Mouse (Mus musculus): ENCODE results near the gene Cacnb1. TPM values are rescaled to one million over a fixed set of nuclear protein-coding genes. Genes with fewer than 3 reads are reported as not detected.

Cacnb1 gene
- polyA plus RNA-seq, 1 experiment = 5.7 TPM

DNA sequence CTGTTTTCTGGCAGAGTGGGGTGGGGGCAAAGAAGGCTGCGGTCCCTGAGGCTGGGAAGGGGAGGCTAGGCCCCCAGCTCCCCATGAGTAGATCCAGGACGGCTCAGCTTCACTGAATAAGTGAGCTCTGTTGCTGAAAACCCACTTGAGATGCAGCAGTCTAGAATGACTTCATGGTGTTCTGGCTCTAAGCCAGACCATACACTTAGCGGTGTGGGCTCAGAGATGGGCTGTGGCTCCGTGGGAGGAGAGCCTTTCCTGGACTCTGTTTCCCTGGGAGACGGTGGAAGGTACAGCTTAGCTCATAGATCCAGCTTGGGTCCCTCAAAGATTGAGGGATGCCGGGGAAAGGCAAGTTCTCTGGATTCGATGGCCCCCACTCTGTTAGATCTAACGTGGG lies 18.7 kb downstream of the Cacnb1 start:
- WGBS = 74% methylated on average over 8 of the region's 8 CpGs
- Histone ChIP-seq H3K4me1 (ENCODE audit: control insufficient read depth, insufficient read depth, insufficient read length, low read length) (peaks cover 20% of the 10 kb centered on the region), H3K36me3 (ENCODE audit: control insufficient read depth, insufficient read depth, low read length) (no peaks in the 10 kb centered on the region), H3K27ac (ENCODE audit: insufficient read depth, low read depth, low read length) (no peak overlapping the region), H3K4me3 (ENCODE audit: low read depth, low read length) (no peak overlapping the region), H3K27me3 (ENCODE audit: control insufficient read depth, insufficient read depth, low read length) (no peaks in the 10 kb centered on the region)
- TF ChIP-seq POLR2A (IDR thresholded peaks at IDR 0.05; ENCODE audit: low read depth, low read length) (no peak), CTCF (IDR thresholded peaks at IDR 0.05; ENCODE audit: extremely low read depth, insufficient read length, insufficient replicate concordance, low read depth, low read length) (no peak)

DNA sequence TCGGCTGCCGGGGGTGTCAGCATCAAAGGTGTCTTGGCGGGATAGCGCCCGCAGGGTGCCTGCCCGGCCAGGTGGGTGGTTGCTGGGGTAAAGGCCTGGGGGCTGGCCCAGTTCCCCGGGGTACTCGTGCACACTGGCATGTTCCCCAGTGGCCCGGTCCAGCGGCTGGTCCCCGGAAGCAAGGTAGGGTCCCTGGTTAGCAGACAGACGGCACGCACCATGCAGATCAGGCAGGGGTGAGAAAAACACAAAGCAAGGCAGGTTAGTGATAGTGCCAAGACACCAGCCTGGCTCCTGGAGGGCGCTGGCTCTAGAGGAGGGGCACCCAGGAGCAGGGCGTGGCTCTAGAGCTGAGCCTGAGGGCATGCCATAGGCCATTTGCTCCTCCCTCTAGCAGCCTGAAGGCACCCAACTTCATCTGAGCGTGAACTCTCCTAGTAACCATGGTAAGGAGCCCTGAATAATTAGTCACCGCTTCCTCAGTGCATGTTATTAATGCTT lies 19.6 kb downstream of the Cacnb1 start:
- Histone ChIP-seq H3K36me3 (ENCODE audit: control insufficient read depth, insufficient read depth, low read length) (no peaks in the 10 kb centered on the region), H3K4me3 (ENCODE audit: low read depth, low read length) (peak overlapping the region; percentile 48), H3K4me1 (ENCODE audit: control insufficient read depth, insufficient read depth, insufficient read length, low read length) (peaks cover 20% of the 10 kb centered on the region), H3K27ac (ENCODE audit: insufficient read depth, low read depth, low read length) (no peak overlapping the region), H3K27me3 (ENCODE audit: control insufficient read depth, insufficient read depth, low read length) (no peaks in the 10 kb centered on the region)
- TF ChIP-seq CTCF (IDR thresholded peaks at IDR 0.05; ENCODE audit: extremely low read depth, insufficient read length, insufficient replicate concordance, low read depth, low read length) = no peak
- TF ChIP-seq POLR2A (IDR thresholded peaks at IDR 0.05; ENCODE audit: low read depth, low read length) = no peak
- 42% methylated on average over 17 of the region's 17 CpGs for WGBS

DNA sequence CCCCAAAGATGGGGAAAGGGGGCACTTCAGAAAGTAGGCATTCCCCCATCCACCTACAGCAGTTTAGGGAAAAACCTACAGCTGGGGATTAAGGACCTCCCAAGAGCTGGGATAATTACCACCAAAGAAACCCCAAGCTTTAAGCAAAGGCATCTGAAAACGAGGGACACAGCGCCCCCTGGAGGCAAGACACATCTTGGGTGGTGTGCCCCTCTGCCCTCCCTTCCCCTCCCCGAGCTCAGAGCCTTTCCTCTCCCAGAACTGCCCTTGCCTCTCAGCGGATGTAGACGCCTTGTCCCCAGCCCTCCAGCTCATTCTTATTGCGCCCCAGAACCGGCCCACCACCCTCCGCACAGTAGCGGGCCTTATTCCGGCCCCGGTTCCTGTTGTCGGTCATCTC lies 20.2 kb downstream of the Cacnb1 start:
- H3K4me1 ChIP-seq (ENCODE audit: control insufficient read depth, insufficient read depth, insufficient read length, low read length) = peaks cover 20% of the 10 kb centered on the region
- H3K27ac ChIP-seq (ENCODE audit: insufficient read depth, low read depth, low read length) = no peak overlapping the region
- WGBS = 21% methylated on average over 12 of the region's 12 CpGs
- H3K4me3 ChIP-seq (ENCODE audit: low read depth, low read length) = peak overlapping the region; percentile 48
- no peaks in the 10 kb centered on the region for H3K27me3 ChIP-seq (ENCODE audit: control insufficient read depth, insufficient read depth, low read length)
- TF ChIP-seq CTCF (IDR thresholded peaks at IDR 0.05; ENCODE audit: extremely low read depth, insufficient read length, insufficient replicate concordance, low read depth, low read length) (peak; percentile 82), POLR2A (IDR thresholded peaks at IDR 0.05; ENCODE audit: low read depth, low read length) (no peak)
- no peaks in the 10 kb centered on the region for H3K36me3 ChIP-seq (ENCODE audit: control insufficient read depth, insufficient read depth, low read length)

DNA sequence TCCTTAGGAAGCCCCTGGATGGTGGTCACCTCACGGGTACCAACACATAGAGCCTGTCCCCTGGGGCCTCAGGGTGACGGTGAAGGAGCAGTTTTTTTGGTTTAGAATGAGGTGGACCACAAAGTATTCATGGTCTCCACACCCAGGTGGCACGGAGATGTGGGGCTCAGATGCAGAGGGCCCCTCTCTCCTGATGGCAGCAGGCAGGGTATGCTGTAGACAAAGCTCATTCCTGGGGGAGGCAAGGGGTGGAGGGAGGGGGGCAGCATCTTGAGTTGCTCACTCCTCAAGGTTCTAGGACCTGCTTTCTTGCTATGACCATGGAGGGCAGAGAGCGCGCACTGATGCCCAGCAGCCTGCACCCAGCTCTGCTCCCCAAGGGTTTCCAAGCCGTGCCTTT lies 20.8 kb downstream of the Cacnb1 start:
- no peaks in the 10 kb centered on the region for H3K27me3 ChIP-seq (ENCODE audit: control insufficient read depth, insufficient read depth, low read length)
- H3K4me1 ChIP-seq (ENCODE audit: control insufficient read depth, insufficient read depth, insufficient read length, low read length) = peaks cover 20% of the 10 kb centered on the region
- no peak for TF ChIP-seq POLR2A (IDR thresholded peaks at IDR 0.05; ENCODE audit: low read depth, low read length)
- TF ChIP-seq CTCF (IDR thresholded peaks at IDR 0.05; ENCODE audit: extremely low read depth, insufficient read length, insufficient replicate concordance, low read depth, low read length) = no peak
- no peaks in the 10 kb centered on the region for H3K36me3 ChIP-seq (ENCODE audit: control insufficient read depth, insufficient read depth, low read length)
- no peak overlapping the region for H3K4me3 ChIP-seq (ENCODE audit: low read depth, low read length)
- 68% methylated on average over 6 of the region's 6 CpGs for WGBS
- no peak overlapping the region for H3K27ac ChIP-seq (ENCODE audit: insufficient read depth, low read depth, low read length)

DNA sequence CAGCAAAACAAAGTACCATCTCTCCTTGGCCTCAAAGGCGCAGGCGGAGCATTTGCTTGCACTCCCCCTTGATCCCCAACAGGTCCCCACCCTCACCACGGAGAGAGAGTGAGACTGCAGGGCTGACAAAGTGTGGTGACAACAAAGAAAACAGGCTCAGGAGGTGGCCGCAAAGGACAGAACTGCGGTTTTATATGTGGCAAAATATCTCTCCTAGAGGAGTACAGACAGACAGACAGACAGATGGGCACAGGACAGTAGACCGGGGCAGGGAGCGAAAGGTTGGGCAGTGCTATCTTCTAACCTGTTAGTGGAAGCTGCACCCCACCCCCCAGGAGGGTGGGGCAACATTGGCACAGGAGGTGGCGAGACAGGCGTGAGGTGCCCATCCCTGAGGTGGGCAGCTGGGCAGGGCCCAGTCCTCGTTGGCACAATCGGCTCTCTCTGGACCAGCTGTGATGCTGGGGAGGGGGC lies 21.4 kb downstream of the Cacnb1 start:
- Histone ChIP-seq H3K27ac (ENCODE audit: insufficient read depth, low read depth, low read length) (no peak overlapping the region), H3K36me3 (ENCODE audit: control insufficient read depth, insufficient read depth, low read length) (no peaks in the 10 kb centered on the region), H3K4me1 (ENCODE audit: control insufficient read depth, insufficient read depth, insufficient read length, low read length) (peaks cover 20% of the 10 kb centered on the region), H3K4me3 (ENCODE audit: low read depth, low read length) (no peak overlapping the region), H3K27me3 (ENCODE audit: control insufficient read depth, insufficient read depth, low read length) (no peaks in the 10 kb centered on the region)
- 22% methylated on average over 11 of the region's 11 CpGs for WGBS
- TF ChIP-seq CTCF (IDR thresholded peaks at IDR 0.05; ENCODE audit: extremely low read depth, insufficient read length, insufficient replicate concordance, low read depth, low read length) (no peak), POLR2A (IDR thresholded peaks at IDR 0.05; ENCODE audit: low read depth, low read length) (no peak)

DNA sequence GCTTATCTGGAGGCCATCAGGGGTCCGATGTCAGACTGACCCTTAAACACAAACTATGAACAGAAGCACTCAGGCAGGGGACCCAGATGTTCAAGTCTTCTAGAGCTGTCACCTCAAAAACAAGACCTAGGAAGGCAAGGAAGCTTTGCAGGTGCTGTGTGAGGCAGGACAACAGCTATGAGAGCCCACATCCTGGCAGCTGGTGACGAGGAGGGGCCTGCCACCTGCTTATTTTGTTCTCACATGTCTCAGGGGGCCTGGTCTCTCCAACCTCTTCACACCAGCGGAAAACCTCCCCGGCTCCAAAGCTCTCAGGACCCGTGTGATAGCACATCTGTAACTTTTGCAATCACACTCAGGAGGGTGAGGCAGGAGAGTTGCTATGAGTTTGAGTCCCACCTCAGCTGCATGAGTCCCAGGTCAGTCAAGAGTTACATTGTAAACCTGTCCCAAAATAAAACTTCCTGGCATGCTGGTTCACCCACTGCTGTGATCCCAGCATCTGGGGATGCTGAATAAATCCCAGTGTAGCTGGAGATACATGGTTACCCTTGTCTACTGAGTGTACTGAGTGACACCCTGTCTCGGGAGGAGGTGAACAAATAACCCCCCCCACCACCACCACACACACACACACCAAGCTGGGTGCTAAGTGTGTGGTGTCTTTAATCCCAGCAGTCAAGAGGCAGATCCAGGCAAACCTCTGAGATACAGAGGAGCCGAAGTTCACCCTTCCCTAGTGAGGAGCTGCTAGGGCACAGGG lies 22.3 kb downstream of the Cacnb1 start:
- H3K27ac ChIP-seq (ENCODE audit: insufficient read depth, low read depth, low read length) = peak overlapping the region; percentile 48
- TF ChIP-seq POLR2A (IDR thresholded peaks at IDR 0.05; ENCODE audit: low read depth, low read length) (no peak), CTCF (IDR thresholded peaks at IDR 0.05; ENCODE audit: extremely low read depth, insufficient read length, insufficient replicate concordance, low read depth, low read length) (no peak)
- 26% methylated on average over 7 of the region's 7 CpGs for WGBS
- no peaks in the 10 kb centered on the region for H3K36me3 ChIP-seq (ENCODE audit: control insufficient read depth, insufficient read depth, low read length)
- H3K4me1 ChIP-seq (ENCODE audit: control insufficient read depth, insufficient read depth, insufficient read length, low read length) = peaks cover 20% of the 10 kb centered on the region
- H3K4me3 ChIP-seq (ENCODE audit: low read depth, low read length) = no peak overlapping the region
- no peaks in the 10 kb centered on the region; the same call in 1 of the 2 replicates for H3K27me3 ChIP-seq (ENCODE audit: control insufficient read depth, insufficient read depth, low read length)

DNA sequence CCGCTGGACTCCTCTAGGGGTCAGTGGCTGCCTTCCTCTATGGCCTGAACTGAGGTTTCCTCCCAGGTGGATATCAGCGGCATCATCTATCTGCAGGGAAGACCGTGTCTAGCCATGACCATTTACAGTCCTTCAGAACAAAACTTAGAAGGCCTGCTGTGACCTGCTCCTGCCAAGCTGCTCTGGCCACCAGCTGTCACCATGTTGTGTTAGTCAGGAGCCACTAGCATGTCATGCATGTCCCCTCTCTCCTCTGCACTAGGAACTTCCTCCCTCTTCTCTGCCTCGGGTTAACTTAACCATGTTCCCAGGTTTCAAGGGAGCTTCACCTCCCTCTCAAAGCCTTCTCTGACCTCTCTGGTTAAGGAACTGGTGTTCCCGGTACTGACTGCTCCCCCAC lies 23.1 kb downstream of the Cacnb1 start:
- 47% methylated on average over 5 of the region's 5 CpGs for WGBS
- no peak overlapping the region for H3K4me3 ChIP-seq (ENCODE audit: low read depth, low read length)
- no peaks in the 10 kb centered on the region for H3K36me3 ChIP-seq (ENCODE audit: control insufficient read depth, insufficient read depth, low read length)
- H3K27ac ChIP-seq (ENCODE audit: insufficient read depth, low read depth, low read length) = peak overlapping the region; percentile 37
- no peak for TF ChIP-seq POLR2A (IDR thresholded peaks at IDR 0.05; ENCODE audit: low read depth, low read length)
- no peak for TF ChIP-seq CTCF (IDR thresholded peaks at IDR 0.05; ENCODE audit: extremely low read depth, insufficient read length, insufficient replicate concordance, low read depth, low read length)
- peaks cover 18% of the 10 kb centered on the region for H3K4me1 ChIP-seq (ENCODE audit: control insufficient read depth, insufficient read depth, insufficient read length, low read length)
- H3K27me3 ChIP-seq (ENCODE audit: control insufficient read depth, insufficient read depth, low read length) = no peaks in the 10 kb centered on the region; the same call in 1 of the 2 replicates

Measured in small intestine, adult 2 months (tissue).